Mouse (Mus musculus) gastrocnemius, postnatal 25 days (tissue): ENCODE data around the gene Ttc9. TPM values are rescaled to one million over a fixed set of nuclear protein-coding genes. Genes with fewer than 3 reads are reported as not detected.

ENCODE experiments used
- DNase-seq: peaks from one replicate; pipeline ENCODE4 v3.0.0; 2022
- total RNA-seq, 2 experiments: library from RNA; stranded (reverse); gene quantifications; 1 replicate in 1 of 2; 2 replicates in 1 of 2; pipeline ENCODE4 v1.2.3; 2021

The Ttc9 gene
- total RNA-seq, 2 experiments from 2014 or later: 8.4 to 14.1 TPM

DNA sequence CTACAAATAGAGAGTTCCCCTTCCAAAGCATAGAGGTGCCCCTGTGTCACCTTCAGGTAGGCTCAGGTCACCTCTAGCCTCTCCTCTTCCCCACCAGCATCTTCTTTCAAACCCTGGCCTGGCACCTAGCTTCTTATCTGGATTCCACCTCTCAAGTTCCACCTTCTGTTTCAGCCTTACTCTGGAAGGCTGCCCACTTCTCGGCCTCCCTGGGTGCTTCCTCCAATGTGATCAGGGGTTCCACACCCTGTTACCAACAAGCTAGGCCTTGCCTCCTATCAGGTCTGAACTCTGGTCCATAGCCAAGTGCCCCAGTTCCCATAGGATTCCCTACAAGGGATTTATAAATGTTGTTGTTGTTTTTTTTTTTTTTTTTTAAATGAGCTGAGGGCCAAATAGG is 26.3 kb downstream of the Ttc9 start:
- DNase-seq: no peak

DNA sequence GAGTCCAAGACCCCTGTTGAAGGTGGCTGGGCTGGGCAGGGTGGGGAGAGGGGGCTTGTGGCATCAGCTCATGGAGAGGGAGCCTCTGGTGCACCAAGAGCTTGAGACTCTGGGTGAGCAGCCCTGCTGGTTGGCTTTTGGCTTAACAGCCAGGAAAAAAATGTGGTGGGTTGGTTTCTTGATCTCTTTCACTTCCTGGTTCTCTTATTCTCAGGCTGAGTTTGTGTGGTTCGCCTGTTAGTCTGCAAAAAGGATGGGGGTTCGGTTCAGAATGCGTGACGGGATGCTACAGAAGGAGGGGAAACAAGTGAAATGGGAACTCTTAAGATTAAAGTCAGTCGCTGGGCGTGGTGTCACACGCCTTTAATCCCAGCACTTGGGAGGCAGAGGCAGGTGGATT is 27.0 kb downstream of the Ttc9 start:
- DNase-seq: no peak

DNA sequence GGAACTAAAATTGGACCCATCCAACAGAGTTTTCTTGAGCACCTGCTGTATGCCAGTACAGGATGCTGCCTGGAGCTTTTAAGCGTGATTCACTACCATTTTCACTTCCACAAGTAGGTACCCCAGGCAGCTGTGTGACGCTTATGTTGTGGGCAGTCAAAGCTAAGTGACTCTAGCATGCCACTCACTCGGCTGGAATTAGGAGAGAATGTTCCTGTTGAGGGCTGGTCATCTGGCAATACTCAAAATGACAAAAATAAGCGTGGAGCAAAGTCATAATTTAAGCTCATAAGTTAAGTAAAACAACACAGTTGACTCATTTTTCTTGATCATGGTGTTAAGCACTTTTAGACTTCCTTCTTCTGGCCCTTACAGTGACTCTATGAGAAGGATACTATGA is 31.0 kb downstream of the Ttc9 start:
- DNase-seq: no peak

DNA sequence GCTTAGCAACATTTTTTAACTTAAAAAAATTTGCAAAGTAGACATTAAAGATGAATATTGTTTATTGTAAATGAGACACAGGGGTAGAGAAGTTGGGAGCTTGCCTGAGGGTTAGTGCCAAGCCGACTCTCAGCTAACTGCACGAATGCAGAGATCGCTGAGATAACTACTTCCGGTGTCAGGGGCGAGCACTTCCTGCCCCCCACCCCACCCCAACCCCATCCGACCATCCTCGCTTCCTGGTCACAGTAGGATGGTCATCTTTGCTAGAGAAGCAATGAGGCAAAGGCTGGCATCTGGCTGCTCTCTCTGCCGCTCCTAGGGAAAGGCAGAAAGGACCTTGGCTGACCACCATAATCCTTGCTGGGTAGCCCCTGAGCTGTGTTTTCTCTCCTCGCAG is 32.1 kb downstream of the Ttc9 start:
- no peak for DNase-seq

DNA sequence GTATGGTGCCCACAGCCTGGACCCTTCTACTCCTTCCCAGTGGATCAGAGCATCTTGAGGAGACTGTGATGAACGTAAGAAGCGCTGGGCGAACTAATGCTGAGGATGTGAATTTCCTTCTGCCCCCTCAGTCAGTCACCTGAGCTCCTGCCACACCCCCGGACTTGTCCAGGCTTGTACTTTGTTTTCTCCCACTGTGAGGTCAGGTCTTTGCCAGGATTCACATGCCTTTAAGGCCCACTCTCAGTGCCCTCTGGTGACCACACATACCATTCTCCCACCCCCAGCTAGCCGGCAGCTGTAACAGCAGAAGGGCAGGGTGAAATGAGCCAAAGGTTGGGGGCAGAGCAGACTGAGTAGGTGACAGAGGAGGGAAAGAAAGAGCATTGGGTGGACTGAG is 32.9 kb downstream of the Ttc9 start:
- DNase-seq: no peak

DNA sequence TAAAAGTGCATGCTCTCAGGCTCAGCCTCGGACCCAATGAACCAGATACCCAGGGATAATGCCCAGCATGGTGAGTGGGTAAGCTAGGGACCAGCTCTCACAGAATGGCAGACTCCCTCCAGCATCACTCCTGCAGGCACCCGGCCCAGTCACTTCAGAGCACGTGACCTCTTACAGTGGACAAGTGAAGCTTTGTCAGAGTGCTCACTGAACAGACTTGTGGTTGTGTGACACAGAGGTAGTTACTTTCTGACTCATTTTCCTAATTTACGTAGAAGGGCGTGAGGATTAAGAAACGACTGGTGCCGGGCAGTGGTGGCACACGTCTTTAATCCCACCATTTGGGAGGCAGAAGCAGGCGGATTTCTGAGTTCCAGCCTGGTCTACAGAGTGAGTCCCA is 37.4 kb downstream of the Ttc9 start:
- DNase-seq: no peak

DNA sequence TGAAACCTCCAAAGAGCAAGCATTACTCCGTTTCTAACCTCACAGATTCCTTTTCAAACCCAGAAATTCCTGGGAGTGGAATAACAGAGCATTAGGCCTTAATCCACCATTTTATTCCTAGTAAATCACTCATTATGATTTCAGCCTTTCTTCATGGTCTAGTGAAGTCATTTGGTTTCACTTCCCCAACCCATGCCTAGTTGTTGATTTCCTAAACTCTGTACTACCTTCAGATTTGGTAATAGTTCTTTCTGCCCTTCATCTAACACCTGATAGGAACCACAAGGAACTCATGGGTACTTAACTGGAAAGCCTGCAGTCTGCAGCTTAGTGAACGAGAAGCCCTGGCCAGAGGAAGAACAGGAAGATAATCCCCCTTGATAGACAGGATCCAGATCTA is 44.5 kb downstream of the Ttc9 start:
- DNase-seq: no peak

DNA sequence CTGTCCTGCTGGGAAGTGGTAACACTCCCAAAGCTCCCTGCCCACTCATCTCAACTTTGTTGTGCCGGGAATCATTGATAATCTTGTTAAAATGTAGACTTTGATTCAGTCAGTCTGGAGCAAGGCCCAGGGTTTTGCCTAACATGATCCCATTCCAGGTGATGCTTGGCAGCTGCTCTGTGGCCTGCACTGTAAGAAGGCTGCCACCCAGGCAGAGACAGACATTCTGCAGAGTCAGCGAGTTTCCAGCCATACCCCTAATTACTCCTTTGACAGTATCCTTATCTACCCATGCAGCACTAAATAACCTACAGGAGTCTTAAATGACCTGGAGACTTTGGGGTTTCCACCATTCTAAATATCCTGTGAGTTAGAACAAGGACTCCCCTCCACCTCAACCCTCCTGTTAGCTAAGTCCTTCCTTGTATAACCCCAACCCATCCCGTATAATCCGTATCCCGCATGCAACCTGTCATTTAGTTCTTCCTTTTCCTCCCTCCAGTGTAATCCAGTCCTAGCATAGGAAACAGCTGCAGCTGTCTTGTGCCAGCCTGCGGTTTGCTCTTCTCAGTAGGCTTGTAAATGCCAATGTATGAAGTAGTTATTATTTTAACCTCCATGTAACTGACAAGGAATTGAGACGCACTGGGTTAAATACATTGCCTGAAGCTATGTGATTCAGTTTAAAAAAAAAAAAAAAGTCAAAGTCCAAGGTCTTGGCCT is 48.9 kb downstream of the Ttc9 start:
- DNase-seq: no peak

DNA sequence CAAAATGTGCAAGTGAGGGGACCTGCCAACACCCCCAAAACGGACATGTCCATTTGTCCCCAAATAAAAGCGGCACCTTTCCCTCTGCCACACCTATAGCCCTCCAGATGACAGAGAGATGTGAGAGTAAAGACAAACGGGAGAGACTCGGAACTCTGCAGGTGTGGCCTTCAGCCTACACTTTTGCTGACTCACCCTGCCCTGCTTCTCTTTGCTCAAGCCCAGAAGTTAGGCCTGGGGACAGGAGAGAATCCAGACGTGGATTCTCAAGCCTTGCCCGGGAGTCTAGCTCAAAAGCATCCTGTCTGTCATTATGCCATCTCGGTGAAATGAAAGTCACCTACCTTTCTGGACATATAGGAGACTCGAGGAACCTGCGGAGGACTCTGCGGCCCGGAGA is 52.3 kb downstream of the Ttc9 start:
- no peak for DNase-seq

DNA sequence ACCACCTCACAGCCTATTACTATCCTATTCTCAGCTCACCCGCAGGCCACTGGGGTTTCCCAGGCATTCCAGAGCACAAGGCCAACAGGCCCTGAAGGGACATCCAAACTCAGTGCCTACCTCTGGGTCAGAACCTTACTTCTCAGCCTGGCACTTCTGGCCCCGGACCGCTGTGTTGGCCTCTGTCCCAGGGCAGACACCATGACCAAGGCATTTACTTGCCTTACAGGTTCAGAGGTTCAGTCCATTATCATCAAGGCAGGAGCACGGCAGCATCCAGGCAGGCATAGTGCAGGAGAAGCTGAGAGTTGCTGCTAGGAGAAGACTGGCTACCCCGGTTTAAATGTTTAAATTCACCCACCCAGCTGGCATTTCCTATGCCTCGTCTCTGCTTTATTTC is 53.0 kb downstream of the Ttc9 start:
- no peak for DNase-seq

DNA sequence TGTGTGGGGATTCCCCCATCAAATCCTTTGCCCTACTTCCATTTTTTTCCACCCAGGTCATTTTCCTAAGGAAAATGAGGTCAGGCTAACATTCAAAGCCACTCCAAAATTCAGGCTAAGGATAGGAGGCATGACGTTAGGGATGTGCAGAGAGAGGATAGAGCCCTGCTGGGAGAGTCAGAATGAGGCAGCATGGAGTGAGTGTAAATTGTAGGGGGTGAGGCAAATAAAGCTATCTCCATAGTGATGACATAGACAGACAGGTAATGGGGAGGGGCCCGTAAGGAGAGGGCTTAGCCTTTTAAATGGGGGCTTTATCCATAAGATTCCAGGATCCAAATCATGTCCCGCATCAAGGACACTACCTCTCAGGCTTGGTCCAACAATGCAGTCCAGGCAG is 54.9 kb downstream of the Ttc9 start:
- DNase-seq: no peak

DNA sequence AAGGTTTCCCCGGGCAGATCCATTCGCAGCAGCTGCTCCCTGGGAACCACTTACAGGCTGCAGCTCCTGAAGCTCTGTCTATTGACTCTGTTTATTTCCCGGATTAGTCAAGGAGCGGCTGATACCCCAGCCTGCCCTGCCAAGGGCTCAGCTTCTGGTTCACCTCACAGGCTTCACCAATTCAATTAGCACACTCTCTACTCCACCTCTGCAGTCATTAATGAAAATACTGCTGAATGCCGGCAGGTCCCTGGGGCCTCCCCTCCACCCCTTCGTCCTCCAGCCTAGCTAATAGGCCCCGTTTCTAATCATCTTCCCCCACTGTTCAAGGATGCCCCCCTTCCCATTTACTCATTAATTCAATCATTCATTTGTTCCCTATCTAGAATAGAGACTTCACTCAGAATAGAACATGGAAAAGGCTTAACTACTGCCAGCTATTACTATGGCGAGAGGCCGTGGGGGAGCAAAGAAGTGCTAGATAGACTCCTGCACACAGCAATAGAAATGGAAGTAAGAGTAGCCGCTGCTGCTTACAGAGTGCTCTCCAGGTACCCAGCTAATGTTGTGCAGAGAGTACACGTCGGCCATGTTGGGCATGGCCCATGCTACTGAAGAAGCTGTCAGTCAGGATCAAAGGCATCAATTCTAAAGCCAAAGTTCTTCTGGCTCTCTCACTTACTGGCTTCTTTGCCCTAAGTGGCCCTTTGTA is 55.5 kb downstream of the Ttc9 start:
- no peak for DNase-seq

DNA sequence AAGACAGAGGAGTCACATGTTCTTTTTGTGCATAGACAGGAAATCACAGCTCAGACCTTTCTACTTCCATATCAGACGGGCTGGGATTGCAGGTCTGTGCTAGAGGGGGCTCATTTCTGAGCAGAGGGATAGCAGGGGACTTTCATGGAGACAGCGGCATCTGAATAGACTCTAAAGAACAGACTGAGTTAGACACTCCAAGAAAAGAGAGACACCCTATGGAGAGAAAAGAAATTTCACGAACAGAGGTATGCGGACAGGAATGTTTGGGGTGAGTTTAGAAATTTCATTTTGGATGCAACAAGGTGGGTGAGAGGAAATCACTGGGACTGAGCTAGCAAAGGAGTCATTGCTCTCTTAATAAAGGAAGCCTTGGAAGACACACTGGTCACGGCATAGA is 56.8 kb downstream of the Ttc9 start:
- DNase-seq: no peak

DNA sequence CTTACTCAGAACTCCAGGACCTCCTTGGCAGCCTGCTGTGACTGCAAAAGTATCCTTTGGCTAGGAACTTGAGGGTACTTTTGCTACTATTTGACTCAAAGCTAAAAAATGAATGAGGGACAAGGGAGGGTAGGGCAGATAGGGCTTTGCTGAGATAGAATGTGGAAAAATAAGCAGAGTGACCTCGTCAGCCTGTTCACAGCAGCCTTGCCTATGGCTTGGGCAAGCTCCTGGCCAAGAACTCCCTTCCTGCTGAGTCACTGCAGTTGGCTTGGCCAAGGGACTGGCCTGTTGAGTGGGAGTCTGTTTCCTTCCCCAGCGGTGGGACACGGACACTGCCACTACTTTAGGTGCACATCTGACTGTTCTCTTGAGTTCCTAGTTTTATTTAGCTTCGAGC is 57.5 kb downstream of the Ttc9 start:
- DNase-seq: no peak

DNA sequence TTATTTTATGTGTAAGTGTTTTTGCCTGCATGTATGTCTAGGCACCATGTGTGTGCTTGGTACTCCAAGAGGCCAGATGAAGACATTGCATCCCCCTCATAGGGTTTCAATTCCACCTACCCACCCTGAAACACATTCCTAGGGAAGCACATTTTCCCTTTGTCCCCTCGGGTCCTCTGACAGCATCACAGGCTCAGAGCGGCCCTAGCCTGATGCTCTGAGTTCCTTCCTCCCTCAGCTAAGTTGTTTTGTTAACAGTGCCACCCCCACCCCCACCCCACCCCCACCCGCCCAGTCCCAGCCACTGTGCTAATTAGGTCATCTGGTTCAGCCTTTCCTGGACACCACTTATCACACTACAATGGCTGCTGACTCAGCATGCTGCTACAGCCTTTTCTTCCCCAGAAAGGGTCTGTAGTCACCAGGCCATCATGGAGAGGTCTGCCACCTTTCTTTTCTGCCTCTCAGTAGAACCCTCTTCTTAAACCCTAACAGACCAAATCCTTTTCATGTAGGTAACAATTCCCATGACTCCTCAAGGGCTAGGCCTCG is 58.5 kb downstream of the Ttc9 start:
- no peak for DNase-seq

DNA sequence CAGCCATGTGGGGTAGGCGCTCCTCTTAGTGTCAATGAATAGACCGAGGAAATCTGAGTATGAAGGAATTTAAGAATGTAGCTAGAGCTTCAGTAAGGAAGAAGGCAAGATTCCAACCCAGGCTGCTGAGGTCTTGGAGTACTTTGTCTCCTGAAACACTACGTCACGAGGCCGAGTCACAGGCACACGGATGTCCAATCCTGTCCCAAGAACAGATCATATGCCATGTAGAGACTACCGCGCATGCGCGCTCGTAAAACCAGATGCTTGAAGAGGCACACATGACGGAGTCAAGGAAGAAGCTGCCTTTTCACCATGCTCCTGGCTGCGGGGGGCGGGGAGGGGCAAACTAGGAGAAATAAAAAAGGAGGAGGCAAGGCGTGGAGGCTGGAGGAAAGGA is 59.1 kb downstream of the Ttc9 start:
- DNase-seq: no peak

DNA sequence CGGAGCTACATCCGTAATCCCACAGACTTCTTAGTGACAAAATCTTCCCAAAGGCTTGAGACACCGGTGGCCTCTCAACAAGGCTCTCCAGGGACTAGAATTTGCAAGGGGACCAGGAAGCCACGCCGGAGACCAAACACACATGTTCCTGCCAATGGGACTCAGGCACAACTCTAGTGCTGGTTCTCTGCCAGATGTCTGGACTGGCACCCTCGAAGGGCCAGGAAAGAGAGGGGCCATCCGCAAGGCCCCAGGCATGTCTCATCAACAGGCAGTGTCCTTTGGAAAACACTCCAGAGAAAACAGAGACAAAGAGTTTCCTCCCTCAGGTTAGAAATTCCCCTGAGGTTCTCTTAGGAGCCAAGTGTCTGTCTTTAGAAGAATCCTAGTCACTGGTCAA is 59.7 kb downstream of the Ttc9 start:
- no peak for DNase-seq

DNA sequence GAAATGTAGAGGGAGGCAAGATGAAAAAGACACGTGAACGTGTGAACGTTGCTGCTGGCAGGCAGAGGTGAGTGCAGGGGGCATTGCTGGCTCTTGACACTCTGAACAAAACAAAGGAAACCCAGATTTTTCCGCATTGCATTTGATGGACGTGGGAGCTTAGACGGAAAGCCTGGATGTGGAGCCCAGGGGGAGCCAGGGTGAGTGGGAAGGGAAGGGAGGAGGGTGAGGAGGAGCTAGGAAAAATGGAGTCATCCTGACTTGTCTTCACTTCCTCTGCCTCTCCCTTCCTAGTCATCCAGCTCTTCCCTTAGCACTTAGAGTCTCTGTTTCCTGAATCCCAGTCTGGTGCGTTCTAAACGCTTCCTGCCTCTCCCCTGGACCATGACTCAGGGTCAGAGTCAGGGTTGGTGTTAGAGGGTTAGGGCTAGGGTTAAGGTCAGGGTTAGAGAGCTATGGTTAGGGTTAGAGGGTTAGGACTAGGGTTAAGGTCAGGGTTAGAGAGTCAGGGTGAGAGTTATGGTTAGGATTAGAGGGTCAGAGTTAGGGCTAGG is 60.2 kb downstream of the Ttc9 start:
- no peak for DNase-seq

DNA sequence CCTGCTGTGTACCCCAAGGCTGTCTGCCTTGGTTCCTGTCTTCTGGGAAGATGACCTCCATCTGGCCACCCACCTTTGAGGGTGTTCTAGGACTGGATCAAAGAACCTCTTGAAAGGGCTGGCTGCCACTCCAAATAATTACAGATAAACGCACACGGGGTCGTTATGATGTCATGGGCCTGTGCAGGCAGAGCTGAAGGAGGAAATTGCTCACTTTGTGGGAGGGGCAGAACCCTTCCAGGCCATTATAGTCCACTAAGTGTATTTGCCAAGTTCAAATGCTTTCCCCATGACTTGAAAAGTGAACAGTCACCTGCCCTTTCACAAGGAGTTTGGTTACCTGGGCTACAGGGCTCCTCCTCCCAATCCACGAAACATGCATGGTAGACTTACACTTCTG is 67.0 kb downstream of the Ttc9 start:
- DNase-seq: no peak

DNA sequence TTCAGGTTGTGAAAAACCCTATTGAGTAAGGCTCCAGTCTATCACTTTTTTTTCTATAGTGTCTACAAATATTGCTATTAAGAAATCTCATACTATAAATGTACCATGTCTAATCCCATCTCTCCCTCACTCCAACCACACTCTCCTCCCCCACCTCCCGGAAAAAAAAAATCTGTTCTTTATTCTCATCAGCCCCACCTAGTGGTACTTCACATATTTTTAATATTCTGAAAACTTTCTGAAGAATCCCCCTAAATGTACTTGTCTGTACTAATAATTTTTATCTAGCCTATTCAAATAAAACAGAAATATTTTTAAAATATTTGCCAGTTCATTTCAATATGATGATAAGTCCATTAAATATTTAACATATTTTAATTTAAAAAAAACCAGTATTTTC is 71.9 kb downstream of the Ttc9 start:
- no peak for DNase-seq

DNA sequence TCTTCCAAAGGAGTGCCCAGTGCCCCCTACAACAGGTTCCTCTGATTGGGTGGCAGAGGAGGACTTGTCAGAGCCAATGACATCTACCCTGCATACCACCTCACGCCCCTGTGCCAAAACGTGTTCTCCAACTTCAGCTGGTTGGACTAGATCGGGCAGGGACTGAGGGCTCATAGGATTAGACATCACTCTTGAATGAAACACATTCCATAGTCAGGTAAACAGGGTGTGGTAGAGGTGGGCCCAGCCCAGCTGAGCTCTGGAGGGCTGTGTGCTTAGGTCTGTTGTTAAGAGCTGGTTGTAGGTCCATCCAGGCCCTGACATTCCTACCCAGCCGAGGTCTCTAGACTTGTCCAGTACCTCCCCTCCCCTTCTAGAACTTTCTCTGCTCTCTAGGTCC is 81.6 kb downstream of the Ttc9 start:
- DNase-seq: no peak
